Mouse (Mus musculus) megakaryocyte-erythroid progenitor cell, adult 5 weeks (primary cell): ENCODE results near the gene Slitrk5. TPM values are rescaled to one million over a fixed set of nuclear protein-coding genes. Genes with fewer than 3 reads are reported as not detected.

ENCODE experiments used
- polyA plus RNA-seq: library from polyadenylated mRNA; stranded (reverse); fragments of >175 nt; gene quantifications from 2 replicates; pipeline ENCODE4 v1.2.3, GENCODE M21; 2012

Gene Slitrk5
- 0.02 TPM in 1 of 2 replicates, not detected in the other for polyA plus RNA-seq

GRCm38 (mm10) chr14:111674664-111675147 lies at the start of gene Slitrk5:
Gene Slitrk5, plus strand, starts transcription at chr14:111675097.

